ENCODE assay signal across 8 mouse cellular contexts in genomic region chr11:116030088-116030897, GRCm38 (mm10). TPM values are rescaled to one million over a fixed set of nuclear protein-coding genes. Genes with fewer than 3 reads are reported as not detected.
DNase-seq lines count a peak whose midpoint lies in the region; ATAC-seq and TF ChIP-seq lines count a peak whose summit lies in the region.

Gene Unk, plus strand, starts transcription at chr11:116030322.

- H3K27me3 ChIP-seq in MEL (ENCODE audit: control insufficient read depth in 1 of 2, insufficient read depth in 2 of 2, low read length in 2 of 2) = no peaks in the 10 kb centered on the region
- H3K27me3 ChIP-seq in cerebellum, adult 2 months (ENCODE audit: control insufficient read depth, insufficient read depth, low read length) = no peaks in the 10 kb centered on the region
- H3K27me3 ChIP-seq in forebrain, postnatal 0 days (ENCODE audit: insufficient read depth, low read length) = no peaks in the 10 kb centered on the region
- no peaks in the 10 kb centered on the region for H3K27me3 ChIP-seq in lung, embryonic 15.5 days

- peaks cover 41% of the 10 kb centered on the region for H3K79me2 ChIP-seq in MEL (ENCODE audit: control insufficient read depth, insufficient read depth, low read length, poor library complexity)

- H3K9me3 ChIP-seq in MEL (replicated peaks; ENCODE audit: insufficient read depth, low read length) = no peaks in the 10 kb centered on the region
- H3K9me3 ChIP-seq in forebrain, postnatal 0 days (ENCODE audit: low read length) = no peaks in the 10 kb centered on the region
- no peaks in the 10 kb centered on the region for H3K9me3 ChIP-seq in lung, embryonic 15.5 days

- H3K27ac ChIP-seq in MEL (ENCODE audit: control insufficient read depth, low read depth, low read length) = peak within 1 kb of the TSS; percentile 95
- H3K27ac ChIP-seq in cerebellum, adult 2 months (ENCODE audit: insufficient read depth, low read length) = peak within 1 kb of the TSS; percentile 99
- H3K27ac ChIP-seq in forebrain, postnatal 0 days (ENCODE audit: low read depth, low read length) = peak within 1 kb of the TSS; percentile 100
- H3K27ac ChIP-seq in lung, embryonic 15.5 days = peak within 1 kb of the TSS; percentile 100

- no peak for TF ChIP-seq RAD21 in MEL (IDR thresholded peaks at IDR 0.05; ENCODE audit: low read depth, low read length)

- peak within 1 kb of the TSS; percentile 84 for H3K4me2 ChIP-seq in forebrain, postnatal 0 days (ENCODE audit: low read depth)
- H3K4me2 ChIP-seq in lung, embryonic 15.5 days = peak within 1 kb of the TSS; percentile 78

- peak within 1 kb of the TSS; percentile 79 to 87 for H3K4me3 ChIP-seq in MEL (ENCODE audit: control insufficient read depth in 1 of 2, insufficient read depth in 1 of 2, low read depth in 2 of 2, low read length in 2 of 2)
- peak within 1 kb of the TSS; percentile 82 for H3K4me3 ChIP-seq in cerebellum, adult 2 months (replicated peaks; ENCODE audit: insufficient read depth, low read depth, low read length)
- H3K4me3 ChIP-seq in forebrain, postnatal 0 days (ENCODE audit: low read depth, low read length) = peak within 1 kb of the TSS; percentile 69
- H3K4me3 ChIP-seq in lung, embryonic 15.5 days = peak within 1 kb of the TSS; percentile 78

- H3K9ac ChIP-seq in MEL (ENCODE audit: control insufficient read depth, low read depth, low read length, poor library complexity, severe bottlenecking) = peak within 1 kb of the TSS; percentile 97
- H3K9ac ChIP-seq in forebrain, postnatal 0 days = peak within 1 kb of the TSS; percentile 97
- H3K9ac ChIP-seq in lung, embryonic 15.5 days = peak within 1 kb of the TSS; percentile 92

- ATAC-seq in forebrain, postnatal 0 days = peak; percentile 95
- peak; percentile 94 for ATAC-seq in lung, embryonic 15.5 days (ENCODE audit: borderline replicate concordance, extremely low read depth, low FRiP score, low TSS enrichment)

- DNase-seq in MEL (ENCODE audit: low read depth, low spot score) = peak; percentile 100
- DNase-seq in cerebellum, adult 2 months = peak; percentile 99
- DNase-seq in forebrain, postnatal 0 days = peak; percentile 99
- peak; percentile 96 for DNase-seq in heart, postnatal 4 days
- DNase-seq in layer of hippocampus, adult 8-10 months (ENCODE audit: low spot score in 2 of 2) = peak; percentile 98
- DNase-seq in ovary, adult 18-20 months (ENCODE audit: low spot score) = peak; percentile 97
- DNase-seq in thymus, postnatal 0 days (ENCODE audit: low spot score) = peak; percentile 99

- WGBS in cerebellum, adult 2 months = under 1% methylated on average over 66 of the region's 67 CpGs
- 2% methylated on average over 63 of the region's 67 CpGs for WGBS in forebrain, postnatal 0 days
- WGBS in lung, embryonic 15.5 days = under 1% methylated on average over 61 of the region's 67 CpGs

- peak in 1 of 2 experiments; percentile 54; a peak in 1 of 4 replicates for TF ChIP-seq EP300 in MEL (IDR thresholded peaks at IDR 0.05; ENCODE audit: low read depth in 1 of 2, low read length in 2 of 2)

- peak; percentile 66 to 77; a peak in 3 of 4 replicates for TF ChIP-seq POLR2A in MEL (IDR thresholded peaks at IDR 0.05; ENCODE audit: control insufficient read depth in 1 of 2, insufficient read depth in 1 of 2, low read depth in 1 of 2, low read length in 2 of 2, poor library complexity in 1 of 2)
- peak; percentile 72 for TF ChIP-seq POLR2A in cerebellum, adult 2 months (IDR thresholded peaks at IDR 0.05; ENCODE audit: borderline replicate concordance, insufficient read depth, low read length)

- H3K36me3 ChIP-seq in MEL (ENCODE audit: control insufficient read depth in 1 of 2, insufficient read depth in 2 of 2, low read length in 2 of 2) = peaks cover 0 to 27% of the 10 kb centered on the region in 2 experiments; a peak in 2 of 4 replicates
- no peaks in the 10 kb centered on the region for H3K36me3 ChIP-seq in forebrain, postnatal 0 days (ENCODE audit: insufficient read depth)
- peaks cover 12% of the 10 kb centered on the region; the same call in 1 of the 2 replicates for H3K36me3 ChIP-seq in lung, embryonic 15.5 days

- TF ChIP-seq CTCF in MEL (IDR thresholded peaks at IDR 0.05 in 2 of 3, conservative IDR thresholded peaks at IDR 0.05 in 1 of 3; ENCODE audit: control insufficient read depth in 1 of 3, insufficient read depth in 1 of 3, low read depth in 2 of 3, low read length in 3 of 3, poor library complexity in 1 of 3, severe bottlenecking in 1 of 3) = no peak
- no peak for TF ChIP-seq CTCF in cerebellum, adult 2 months (IDR thresholded peaks at IDR 0.05; ENCODE audit: borderline replicate concordance, insufficient read depth, low read depth, low read length)
- TF ChIP-seq CTCF in forebrain, postnatal 0 days (IDR thresholded peaks at IDR 0.05; ENCODE audit: low read depth) = no peak

- peaks cover 9 to 27% of the 10 kb centered on the region in 2 experiments; a peak in 3 of 4 replicates for H3K4me1 ChIP-seq in MEL (ENCODE audit: control insufficient read depth in 1 of 2, insufficient read depth in 2 of 2, low read length in 2 of 2)
- peaks cover 19% of the 10 kb centered on the region for H3K4me1 ChIP-seq in cerebellum, adult 2 months (ENCODE audit: control insufficient read depth, insufficient read depth, low read length)
- peaks cover 13% of the 10 kb centered on the region for H3K4me1 ChIP-seq in forebrain, postnatal 0 days (ENCODE audit: insufficient read depth)
- H3K4me1 ChIP-seq in lung, embryonic 15.5 days = peaks cover 25% of the 10 kb centered on the region

TF ChIP-seq in MEL, 35 proteins besides CTCF, POLR2A, EP300 and RAD21 (continues in another document):
- TF ChIP-seq ZMIZ1 (IDR thresholded peaks at IDR 0.05; ENCODE audit: low read depth, low read length) (peak; percentile 77; the same call in 1 of the 2 replicates), MYC (IDR thresholded peaks at IDR 0.05; ENCODE audit: low read depth, low read length) (peak; percentile 96), MAX (IDR thresholded peaks at IDR 0.05; ENCODE audit: low read length) (peak; percentile 75), ELF1 (IDR thresholded peaks at IDR 0.05; ENCODE audit: low read depth, low read length) (peak; percentile 78), SIN3A (IDR thresholded peaks at IDR 0.05; ENCODE audit: low read length) (peak; percentile 77), SMC3 (IDR thresholded peaks at IDR 0.05; ENCODE audit: low read depth, low read length) (no peak), NELFE (IDR thresholded peaks at IDR 0.05; ENCODE audit: low read depth, low read length) (peak; percentile 79), MAZ (IDR thresholded peaks at IDR 0.05; ENCODE audit: low read depth, low read length) (peak; percentile 98), USF2 (IDR thresholded peaks at IDR 0.05; ENCODE audit: borderline replicate concordance in 1 of 2, insufficient read depth in 1 of 2, low read depth in 1 of 2, low read length in 2 of 2) (no peak), USF1 (IDR thresholded peaks at IDR 0.05; ENCODE audit: low read depth, low read length) (peak; percentile 74), CHD1 (IDR thresholded peaks at IDR 0.05; ENCODE audit: low read depth, low read length) (no peak; the same call in 1 of the 2 replicates), TAL1 (IDR thresholded peaks at IDR 0.05; ENCODE audit: low read length) (no peak), CHD2 (IDR thresholded peaks at IDR 0.05; ENCODE audit: low read length) (peak; percentile 91), GABPA (IDR thresholded peaks at IDR 0.05; ENCODE audit: low read depth, low read length) (peak; percentile 75; the same call in 1 of the 2 replicates), RCOR1 (IDR thresholded peaks at IDR 0.05; ENCODE audit: low read depth, low read length) (no peak), KAT2A (conservative IDR thresholded peaks at IDR 0.05; ENCODE audit: low read depth, low read length) (peak; percentile 100), POLR2AphosphoS5 (IDR thresholded peaks at IDR 0.05; ENCODE audit: borderline replicate concordance, low read depth, low read length) (no peak), ZKSCAN1 (IDR thresholded peaks at IDR 0.05; ENCODE audit: low read depth, low read length) (no peak), UBTF (IDR thresholded peaks at IDR 0.05; ENCODE audit: borderline replicate concordance, insufficient read depth, low read depth, low read length) (0 out of 2 replicates have a peak, but pooled peaks have one; percentile 9), JUND (IDR thresholded peaks at IDR 0.05; ENCODE audit: low read depth, low read length) (no peak), MEF2A (IDR thresholded peaks at IDR 0.05; ENCODE audit: extremely low read depth, insufficient replicate concordance, low read depth, low read length, poor library complexity, severe bottlenecking) (no peak), MYB (IDR thresholded peaks at IDR 0.05; ENCODE audit: low read depth, low read length) (no peak; the same call in 1 of the 2 replicates), TBP (IDR thresholded peaks at IDR 0.05; ENCODE audit: low read depth, low read length) (peak; percentile 84), MAFK (IDR thresholded peaks at IDR 0.05; ENCODE audit: borderline replicate concordance, low read depth, low read length) (no peak), MXI1 (IDR thresholded peaks at IDR 0.05; ENCODE audit: low read depth, low read length) (peak; percentile 87), ZNF384 (IDR thresholded peaks at IDR 0.05; ENCODE audit: low read depth, low read length) (0 out of 2 replicates have a peak, but pooled peaks have one; percentile 14), GATA1 (IDR thresholded peaks at IDR 0.05; ENCODE audit: low read depth, low read length) (peak; percentile 26; the same call in 1 of the 2 replicates), POLR2AphosphoS2 (IDR thresholded peaks at IDR 0.05; ENCODE audit: low read length) (no peak; the same call in 1 of the 2 replicates), E2F4 (IDR thresholded peaks at IDR 0.05; ENCODE audit: borderline replicate concordance, low read depth, low read length) (no peak), TCF12 (IDR thresholded peaks at IDR 0.05; ENCODE audit: low read depth, low read length) (peak; percentile 78)

RNA-seq across cellular contexts. Expression of gene Unk, which starts in this region (rescaled TPM):
- total RNA-seq in MEL (2012; rRNA removed) = 21.7 and 24.0 TPM in 2 replicates
- 10 to 100 TPM in 1 of 2 experiments, not detected in 1; 42.3 TPM for polyA plus RNA-seq in MEL (2012; ENCODE audit: insufficient read depth in 1 of 2, insufficient read length in 2 of 2, low read depth in 1 of 2, low replicate concordance in 2 of 2, missing spikeins in 1 of 2)
- polyA plus RNA-seq in cerebellum, adult 2 months (2012; rRNA removed) = 48.1 and 49.1 TPM in 2 replicates
- total RNA-seq in forebrain, postnatal 0 days (2014; rRNA removed) = 38.9 and 43.8 TPM in 2 replicates
- 18.7 and 22.5 TPM in 2 replicates for polyA plus RNA-seq in forebrain, postnatal 0 days (2015; fragmentation: Nextera tagmentation; extraction: Ambion mirVana)
- total RNA-seq in heart, postnatal 4 days (2021) = 10 to 100 TPM; 22.3 to 25.0 TPM
- 10 to 100 TPM; 26.3 to 31.6 (median 28.2) TPM for total RNA-seq in layer of hippocampus, adult 8-10 months (2022)
- 37.0 and 37.7 TPM in 2 replicates for polyA plus RNA-seq in lung, embryonic 15.5 days (2015; fragmentation: Nextera tagmentation; extraction: Ambion mirVana)
- 20.5 and 22.9 TPM in 2 replicates for polyA plus RNA-seq in thymus, postnatal 0 days (2015; fragmentation: Nextera tagmentation; extraction: Ambion mirVana)

Comparison
In these comparisons a context has a peak if more than half of its experiments do, and no peak if none do; other contexts are left out.
1. Peak in every context shown above with its lines: DNase-seq, ATAC-seq, H3K4me3 ChIP-seq and H3K27ac ChIP-seq.